Mouse (Mus musculus): ENCODE measurements around the gene Dnajc17. TPM values are rescaled to one million over a fixed set of nuclear protein-coding genes. Genes with fewer than 3 reads are reported as not detected.

Gene Dnajc17
- total RNA-seq (2021), result 10 to 100 TPM; 16.4 to 16.6 TPM

DNA sequence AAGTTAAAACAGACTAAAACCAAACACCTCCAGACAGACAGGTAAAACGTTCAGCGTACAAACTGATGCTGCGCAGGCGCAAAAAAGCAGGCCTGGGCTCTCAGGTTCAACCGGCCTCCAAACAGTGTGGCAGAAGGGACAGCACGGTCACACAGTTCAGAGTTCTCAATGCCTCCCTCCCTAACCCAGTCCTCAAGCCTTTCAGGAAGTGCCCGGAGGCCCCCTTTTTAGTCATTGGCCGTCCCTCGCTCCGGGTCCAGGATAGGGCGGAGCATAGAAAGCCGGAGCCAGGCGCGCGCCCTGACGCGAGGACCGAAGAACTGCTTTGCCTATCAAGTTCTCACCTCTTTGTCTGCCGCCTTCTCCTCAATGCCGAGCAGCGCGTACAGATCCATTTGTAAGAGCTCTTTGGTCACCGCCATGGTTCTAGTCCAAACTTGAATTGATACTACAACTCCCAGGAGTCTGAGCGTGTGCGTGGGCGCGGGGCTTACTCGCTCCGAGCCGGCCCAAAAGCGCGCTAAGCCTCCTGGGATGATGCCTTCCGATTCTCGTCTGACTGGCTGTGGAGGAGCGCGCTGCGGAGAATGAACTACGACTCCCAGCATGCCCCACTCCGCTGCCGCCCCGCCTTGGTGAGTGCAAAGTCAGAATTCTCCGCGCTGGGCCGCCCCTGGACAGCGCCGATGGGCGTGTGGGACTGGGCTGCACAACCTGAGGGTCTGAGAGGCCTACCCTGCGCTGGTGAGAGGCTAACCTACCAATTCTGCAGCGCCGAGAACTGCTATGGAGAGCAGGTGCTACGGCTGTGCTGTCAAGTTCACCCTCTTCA, at the start of gene Dnajc17, which contains the start of gene Zfyve19:
TSS of gene Dnajc17 (minus strand) at position 452 of the 832 bp plus-strand sequence.
TSS of gene Zfyve19 (plus strand) at position 274 of the 832 bp plus-strand sequence.
- DNase-seq (ENCODE audit: low spot score in 2 of 2), result peak; percentile 96 to 97
- intact Hi-C loops (cut with DNase I), result loop anchor here (2.0 kb wide), 1 partner anchor 80 kb away; the partner anchor contains the start of gene Vps18

- intact Hi-C loops (cut with DNase I), result no loop called here
- no peak for DNase-seq (ENCODE audit: low spot score in 2 of 2)
Observed at GRCm38 (mm10) chr2:119254976-119255375, 46.4 kb upstream of the Dnajc17 start.

DNA sequence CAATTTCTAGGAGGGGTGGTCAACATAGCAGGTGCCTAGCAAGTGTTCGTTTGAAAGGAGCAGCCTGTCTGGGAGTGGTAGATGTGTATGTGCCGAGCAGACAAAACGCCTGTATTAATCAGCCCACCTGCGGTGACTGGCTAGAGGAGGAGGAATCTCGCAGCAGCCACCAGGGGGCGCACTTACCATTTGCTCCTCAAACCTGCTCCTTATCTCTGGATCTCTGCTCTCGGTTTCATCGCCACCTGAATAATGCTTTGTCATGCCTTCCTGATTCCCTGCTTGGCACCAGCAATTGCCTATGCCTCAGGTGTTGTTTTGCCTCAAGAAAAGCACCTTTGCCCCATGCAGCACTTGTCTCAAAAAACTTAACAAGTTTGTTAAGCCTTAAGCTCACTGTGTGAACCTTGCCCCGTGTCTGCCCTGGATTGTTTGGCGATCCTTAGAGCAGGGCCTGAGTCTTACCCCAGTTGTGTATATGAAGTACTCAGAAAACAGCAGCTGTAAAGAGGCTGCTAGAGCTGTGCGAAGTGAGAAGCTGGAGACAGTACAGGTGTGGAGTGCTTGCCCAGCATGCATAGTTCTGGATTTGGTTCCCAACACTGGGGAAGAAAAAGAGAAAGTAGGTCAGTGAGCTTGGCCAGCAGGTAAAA, 42.4 kb upstream of the Dnajc17 start:
- intact Hi-C loops (cut with DNase I), result loop anchor here (2.0 kb wide), 1 partner anchor 38 kb away; the partner anchor contains the start of gene Vps18

GRCm38 (mm10) chr2:119250377-119250776, 41.8 kb upstream of the Dnajc17 start:
- intact Hi-C loops (cut with DNase I), result loop anchor here (2.0 kb wide), 1 partner anchor 38 kb away; the partner anchor contains the start of gene Vps18
- no peak for DNase-seq (ENCODE audit: low spot score in 2 of 2)

More for the DNA sequence above, 42.4 kb upstream of the Dnajc17 start:
- DNase-seq (ENCODE audit: low spot score in 2 of 2), result peak; percentile 71 to 72

- DNase-seq (ENCODE audit: low spot score in 2 of 2), result no peak
- intact Hi-C loops (cut with DNase I), result loop anchor here (2.0 kb wide), 1 partner anchor 39 kb away; the partner anchor contains the start of gene Vps18
Observed at GRCm38 (mm10) chr2:119249592-119250061, 41.0 kb upstream of the Dnajc17 start.

DNA sequence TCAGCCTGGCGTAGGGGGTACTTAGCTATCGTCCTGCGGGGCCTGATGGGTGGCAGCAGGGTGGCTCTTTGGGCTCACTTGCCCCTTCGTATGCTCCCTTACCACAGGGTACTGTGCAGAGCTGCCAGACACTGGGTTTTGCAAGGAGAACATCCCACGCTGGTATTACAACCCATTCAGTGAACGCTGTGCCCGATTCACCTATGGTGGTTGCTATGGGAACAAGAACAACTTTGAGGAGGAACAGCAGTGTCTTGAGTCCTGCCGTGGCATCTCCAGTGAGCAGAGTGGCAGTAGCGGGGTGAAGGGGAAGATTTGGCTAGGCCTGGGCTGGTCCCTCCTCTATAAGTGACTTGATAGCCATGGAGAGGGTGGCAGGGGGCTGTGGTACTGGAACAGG, 39.3 kb upstream of the Dnajc17 start:
- intact Hi-C loops (cut with DNase I), result no loop called here
- DNase-seq (ENCODE audit: low spot score in 2 of 2), result no peak

DNA sequence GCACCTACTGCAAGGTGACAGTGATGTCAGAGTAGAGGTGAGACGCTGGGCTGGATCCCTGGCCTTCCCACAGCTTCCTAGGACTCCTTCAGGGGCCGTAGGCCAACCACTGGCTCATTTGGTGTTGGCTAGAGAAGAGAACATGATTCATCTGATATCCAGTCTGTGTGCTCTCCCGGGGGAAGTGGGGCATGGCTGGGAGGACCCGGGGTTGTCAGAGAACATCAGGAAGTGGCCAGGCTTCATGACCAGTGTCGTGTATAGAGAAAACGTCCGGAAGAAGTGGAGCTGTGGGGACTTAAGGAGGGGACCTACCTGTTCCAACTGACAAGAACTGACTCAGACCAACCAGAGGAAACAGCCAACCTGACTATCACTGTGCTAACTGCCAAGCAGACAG, 36.7 kb upstream of the Dnajc17 start:
- intact Hi-C loops (cut with DNase I), result no loop called here
- DNase-seq (ENCODE audit: low spot score in 2 of 2), result no peak

- DNase-seq (ENCODE audit: low spot score in 2 of 2), result no peak
- intact Hi-C loops (cut with DNase I), result no loop called here
Observed at GRCm38 (mm10) chr2:119242548-119242947, 34.0 kb upstream of the Dnajc17 start.

GRCm38 (mm10) chr2:119240819-119241186, 32.2 kb upstream of the Dnajc17 start:
- DNase-seq (ENCODE audit: low spot score in 2 of 2), result no peak

DNA sequence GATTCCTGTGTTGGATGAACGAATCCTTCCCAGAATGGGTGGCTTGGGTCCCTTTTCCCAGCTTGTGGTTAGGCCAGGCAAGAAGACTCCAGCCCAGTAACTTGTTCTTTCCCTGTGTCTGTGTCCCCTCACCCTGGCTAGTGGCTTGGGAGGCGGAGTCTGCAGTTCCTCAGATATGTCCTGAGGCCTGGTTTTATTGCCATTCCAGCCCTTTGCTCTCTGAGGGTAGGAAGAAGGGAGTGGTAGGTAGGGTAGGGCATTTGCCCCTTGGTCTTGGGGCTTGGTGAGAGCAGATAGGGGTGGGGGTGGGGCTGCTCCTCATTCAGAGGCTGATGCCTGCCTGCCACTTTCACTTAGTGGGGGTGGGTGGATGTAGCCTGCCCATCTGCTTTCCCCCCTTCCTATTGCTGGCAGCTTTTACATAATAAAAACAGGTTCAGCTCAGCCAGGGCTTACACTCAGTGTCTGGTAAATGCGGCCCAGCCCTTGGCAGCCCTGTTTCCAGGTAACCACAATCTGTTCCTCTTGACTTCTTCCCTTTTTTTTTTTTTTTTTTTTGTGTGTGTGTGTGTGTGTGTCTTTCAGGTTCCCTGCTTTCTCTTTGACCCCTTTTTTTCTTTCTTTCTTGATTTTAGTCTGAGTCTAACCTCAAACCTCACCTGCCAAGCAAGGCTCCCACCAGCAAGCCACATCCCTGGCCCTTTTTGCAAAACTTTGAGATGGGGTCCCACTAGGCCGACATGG, 31.7 kb upstream of the Dnajc17 start:
- intact Hi-C loops (cut with DNase I), result no loop called here
- no peak for DNase-seq (ENCODE audit: low spot score in 2 of 2)

More at GRCm38 (mm10) chr2:119240819-119241186, 32.2 kb upstream of the Dnajc17 start:
- intact Hi-C loops (cut with DNase I), result no loop called here

- intact Hi-C loops (cut with DNase I), result no loop called here
- DNase-seq (ENCODE audit: low spot score in 2 of 2), result no peak
Observed at GRCm38 (mm10) chr2:119238671-119239070, 30.1 kb upstream of the Dnajc17 start.

DNA sequence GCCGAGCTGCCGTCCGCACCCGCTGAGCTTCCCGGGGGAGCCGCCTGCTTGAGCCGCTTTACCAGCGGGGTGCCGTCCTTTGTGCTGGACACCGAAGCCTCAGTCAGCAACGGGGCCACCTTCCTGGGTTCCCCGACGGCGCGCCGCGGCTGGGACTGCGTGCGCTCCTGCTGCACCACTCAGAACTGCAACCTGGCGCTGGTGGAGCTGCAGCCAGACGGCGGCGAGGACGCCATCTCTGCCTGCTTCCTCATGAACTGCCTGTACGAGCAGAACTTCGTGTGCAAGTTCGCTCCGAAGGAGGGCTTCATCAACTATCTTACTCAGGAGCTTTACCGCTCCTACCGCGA, 29.3 kb upstream of the Dnajc17 start:
- intact Hi-C loops (cut with DNase I), result no loop called here

GRCm38 (mm10) chr2:119237210-119237870, 28.7 kb upstream of the Dnajc17 start, which contains the start of gene Spint1:
Gene Spint1 (plus strand): TSS chr2:119237362.
- no peak for DNase-seq (ENCODE audit: low spot score in 2 of 2)
- intact Hi-C loops (cut with DNase I), result no loop called here

More for the DNA sequence above, 29.3 kb upstream of the Dnajc17 start:
- DNase-seq (ENCODE audit: low spot score in 2 of 2), result no peak

DNA sequence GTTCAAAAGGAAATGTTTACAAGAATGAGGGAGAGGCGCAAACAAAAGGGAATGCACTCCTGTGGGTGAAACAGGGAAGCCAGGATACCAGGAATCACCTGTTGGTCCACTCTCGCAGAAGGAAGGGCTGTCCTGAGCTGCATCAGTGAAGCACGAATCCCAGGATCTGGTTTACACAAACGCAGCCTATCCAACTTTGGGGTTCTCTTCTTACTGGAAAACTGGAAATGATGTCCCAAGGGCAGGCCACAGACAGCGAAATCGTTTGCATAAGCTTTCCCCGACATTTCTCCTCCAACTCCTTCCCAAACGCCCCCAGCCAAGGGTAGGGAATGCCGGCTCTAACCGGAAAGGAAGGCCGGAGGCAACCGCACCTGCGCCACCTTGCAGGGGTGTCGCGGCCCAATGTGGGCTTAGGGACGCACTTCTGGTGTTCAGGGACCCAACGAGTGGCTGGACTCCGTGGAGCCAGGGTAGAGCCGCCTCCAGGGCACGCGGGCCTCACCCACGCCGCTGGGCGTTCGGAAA, 28.2 kb upstream of the Dnajc17 start:
- DNase-seq (ENCODE audit: low spot score in 2 of 2), result no peak
- intact Hi-C loops (cut with DNase I), result no loop called here

- intact Hi-C loops (cut with DNase I), result no loop called here
- DNase-seq (ENCODE audit: low spot score in 2 of 2), result no peak
Observed at GRCm38 (mm10) chr2:119229775-119230704, 21.4 kb upstream of the Dnajc17 start, which contains the start of gene Ppp1r14d. Gene Ppp1r14d (minus strand): TSS chr2:119229906.

- intact Hi-C loops (cut with DNase I), result loop anchor here (2.0 kb wide), 1 partner anchor 80 kb away; the partner anchor contains the start of gene Vps18
- no peak for DNase-seq (ENCODE audit: low spot score in 2 of 2)
Observed at GRCm38 (mm10) chr2:119209176-119209507, 547 bp upstream of the Dnajc17 start.

DNA sequence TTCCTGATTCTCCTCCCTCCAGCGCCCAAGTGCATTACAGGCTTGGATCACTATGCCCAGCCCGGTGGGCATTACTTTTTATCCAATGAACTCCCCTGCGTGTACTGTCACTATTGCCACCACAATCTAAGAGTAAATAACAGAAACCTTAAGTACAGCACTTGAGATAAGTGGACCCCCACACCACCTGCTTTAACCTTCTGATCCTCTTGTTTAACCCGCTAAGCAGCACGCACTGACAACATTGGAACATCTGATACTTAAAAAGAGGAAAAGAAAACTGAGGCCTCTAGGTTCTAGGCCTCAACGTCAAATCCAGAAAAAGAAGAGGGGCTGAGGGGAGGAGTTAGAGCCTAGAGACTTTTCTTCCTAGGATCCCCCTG, 643 bp downstream of the Dnajc17 start:
- intact Hi-C loops (cut with DNase I), result loop anchor here (2.0 kb wide), 1 partner anchor 81 kb away; the partner anchor contains the start of gene Vps18
- DNase-seq (ENCODE audit: low spot score in 2 of 2), result no peak

Measured in left cerebral cortex, postnatal 36 days (tissue).